Mouse (Mus musculus): ENCODE data around the gene Lyrm7. TPM values are rescaled to one million over a fixed set of nuclear protein-coding genes. Genes with fewer than 3 reads are reported as not detected.

The Lyrm7 gene
- polyA plus RNA-seq, 1 experiment from 2014 or later, result 5.5 TPM

DNA sequence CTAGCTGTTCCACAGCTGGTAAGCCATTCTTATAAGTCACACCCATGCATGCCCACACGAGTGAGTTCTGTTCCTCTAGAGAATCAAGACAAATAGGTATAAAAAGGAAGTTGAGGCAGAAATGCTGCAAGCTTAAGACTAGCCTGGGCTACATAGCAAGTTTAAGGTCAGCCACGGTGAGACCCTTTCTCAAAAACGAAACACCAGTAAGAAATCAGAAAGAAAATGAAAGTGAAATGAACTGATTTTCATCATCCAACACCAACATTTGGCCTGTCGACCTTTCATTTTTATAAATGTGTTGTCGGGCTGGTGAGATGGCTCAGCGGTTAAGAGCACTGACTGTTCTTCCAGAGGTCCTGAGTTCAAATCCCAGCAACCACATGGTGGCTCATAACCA lies 18.2 kb upstream of the Lyrm7 start:
- Histone ChIP-seq H3K4me2 (replicated peaks) (no peak overlapping the region), H3K36me3 (peaks cover 7% of the 10 kb centered on the region), H3K27me3 (no peaks in the 10 kb centered on the region; the same call in 1 of the 2 replicates), H3K4me1 (peaks cover 5% of the 10 kb centered on the region; the same call in 1 of the 2 replicates), H3K9ac (no peak overlapping the region), H3K27ac (no peak overlapping the region), H3K4me3 (no peak overlapping the region), H3K9me3 (replicated peaks) (no peaks in the 10 kb centered on the region)
- WGBS, result 81% methylated on average over 6 of the region's 6 CpGs
- no peak for ATAC-seq (ENCODE audit: low FRiP score)

DNA sequence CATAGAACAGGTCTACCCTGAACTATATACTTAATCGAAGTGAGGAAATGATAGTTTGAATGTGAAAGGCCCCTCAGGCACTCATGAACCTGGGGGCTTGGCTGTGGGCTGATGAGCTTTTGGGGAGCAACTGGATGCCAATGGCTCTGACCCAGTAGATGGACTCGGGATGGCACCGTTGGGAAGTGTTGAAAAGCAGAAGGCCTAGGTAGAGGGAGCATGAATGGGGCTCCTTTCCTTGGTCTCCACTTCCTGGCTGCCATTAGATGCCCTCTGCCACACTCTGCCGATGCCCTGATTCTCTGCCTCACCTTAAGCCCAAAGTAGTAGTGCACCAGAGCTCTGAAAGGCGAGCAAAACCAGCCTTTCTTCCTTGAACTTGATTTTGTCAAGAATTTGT lies 15.3 kb upstream of the Lyrm7 start:
- peaks cover 34% of the 10 kb centered on the region for H3K36me3 ChIP-seq
- H3K4me1 ChIP-seq, result peaks cover 2% of the 10 kb centered on the region; the same call in 1 of the 2 replicates
- H3K4me2 ChIP-seq (replicated peaks), result no peak overlapping the region
- no peak for ATAC-seq (ENCODE audit: low FRiP score)
- WGBS, result 90% methylated on average over 5 of the region's 5 CpGs
- H3K9me3 ChIP-seq (replicated peaks), result no peaks in the 10 kb centered on the region
- H3K27ac ChIP-seq, result no peak overlapping the region
- no peak overlapping the region for H3K4me3 ChIP-seq
- H3K27me3 ChIP-seq, result no peaks in the 10 kb centered on the region; the same call in 1 of the 2 replicates
- no peak overlapping the region for H3K9ac ChIP-seq

DNA sequence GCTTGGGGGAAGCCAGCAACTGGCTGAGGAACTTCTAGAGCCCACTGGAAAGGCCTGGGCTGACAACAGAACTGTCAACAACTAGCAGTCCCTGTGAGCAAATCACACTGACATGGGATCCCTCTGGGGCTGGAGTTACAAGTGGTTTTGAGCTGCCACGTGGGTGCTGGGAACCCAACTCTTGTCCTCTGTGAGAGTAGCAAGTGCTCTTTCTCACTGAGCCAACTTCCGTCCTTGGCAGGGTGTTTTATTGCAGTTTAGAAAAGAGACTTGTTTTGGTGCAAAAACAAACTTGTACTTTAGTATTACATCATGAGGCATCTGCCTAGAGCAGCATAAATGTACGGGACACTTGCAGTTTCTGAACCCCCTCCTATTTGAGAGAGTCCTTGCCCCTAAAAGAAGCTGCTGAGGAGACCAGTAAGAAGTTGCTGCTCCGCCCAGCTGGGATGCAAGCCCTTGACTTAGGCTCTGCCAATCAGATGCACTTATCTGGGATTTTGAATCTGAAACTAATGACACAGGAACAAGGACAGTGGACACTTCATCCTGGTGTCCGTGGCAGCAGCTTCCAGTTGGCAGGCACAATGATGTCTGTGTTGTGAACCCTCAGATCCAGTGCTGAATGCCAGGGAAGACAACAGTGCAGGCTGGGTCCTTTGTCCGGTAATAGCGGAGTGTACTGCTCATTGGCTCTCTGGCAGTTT lies 11.3 kb upstream of the Lyrm7 start:
- peaks cover 52% of the 10 kb centered on the region for H3K36me3 ChIP-seq
- H3K9me3 ChIP-seq (replicated peaks), result no peaks in the 10 kb centered on the region

DNA sequence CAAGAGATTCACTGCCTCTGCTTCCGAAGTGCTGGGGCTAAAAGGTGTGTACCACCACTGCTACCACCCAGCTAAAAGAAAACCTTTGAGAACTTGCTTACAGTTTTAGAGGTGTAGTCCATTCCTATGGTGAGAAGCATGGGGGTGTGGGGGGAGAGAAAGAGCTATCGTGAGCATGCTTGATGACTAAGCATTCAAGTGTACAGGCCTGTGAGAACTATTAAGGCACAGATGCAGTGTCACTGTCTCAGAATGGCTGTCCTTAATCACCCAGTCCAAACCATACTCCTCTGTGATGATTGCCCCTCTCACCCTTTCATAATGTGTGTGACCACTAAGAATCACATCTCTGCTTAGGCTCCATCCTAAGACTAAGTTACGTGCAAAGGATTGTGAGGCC lies 8.6 kb upstream of the Lyrm7 start:
- Histone ChIP-seq H3K9me3 (replicated peaks) (no peaks in the 10 kb centered on the region), H3K36me3 (peaks cover 49% of the 10 kb centered on the region)
- 81% methylated on average over 3 of the region's 3 CpGs for WGBS

More for the DNA sequence above, 11.3 kb upstream of the Lyrm7 start:
- no peak overlapping the region for H3K4me3 ChIP-seq
- peaks cover 19% of the 10 kb centered on the region for H3K4me1 ChIP-seq
- no peak overlapping the region for H3K9ac ChIP-seq
- no peak for ATAC-seq (ENCODE audit: low FRiP score)
- H3K27ac ChIP-seq, result no peak overlapping the region
- H3K4me2 ChIP-seq (replicated peaks), result no peak overlapping the region
- 76% methylated on average over 7 of the region's 7 CpGs for WGBS
- no peaks in the 10 kb centered on the region for H3K27me3 ChIP-seq

DNA sequence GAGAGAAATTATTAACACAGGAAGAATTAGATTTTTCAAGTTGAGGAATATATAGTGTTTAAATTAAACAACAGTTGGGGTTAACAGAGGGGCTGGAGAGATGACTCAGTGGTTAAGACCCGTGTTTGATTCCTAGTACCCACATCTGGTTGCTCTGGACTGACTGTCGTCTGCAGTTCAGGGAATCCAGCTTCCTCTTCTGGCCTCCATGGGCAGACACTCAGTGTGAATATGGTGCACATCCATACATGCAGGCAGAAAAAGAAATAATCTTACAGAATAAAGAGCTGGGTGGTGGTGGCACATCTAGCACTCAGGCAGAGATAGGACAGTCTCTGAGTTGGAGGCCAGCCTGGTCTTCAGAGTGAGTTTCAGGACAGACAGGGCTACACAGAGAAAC lies 7.7 kb upstream of the Lyrm7 start:
- WGBS, result 79% methylated on average over 2 of the region's 2 CpGs
- H3K27me3 ChIP-seq, result no peaks in the 10 kb centered on the region
- peaks cover 24% of the 10 kb centered on the region for H3K4me1 ChIP-seq
- H3K36me3 ChIP-seq, result peaks cover 41% of the 10 kb centered on the region
- no peaks in the 10 kb centered on the region for H3K9me3 ChIP-seq (replicated peaks)
- H3K9ac ChIP-seq, result no peak overlapping the region
- H3K4me2 ChIP-seq (replicated peaks), result peak overlapping the region; percentile 67
- no peak for ATAC-seq (ENCODE audit: low FRiP score)
- H3K4me3 ChIP-seq, result no peak overlapping the region
- H3K27ac ChIP-seq, result no peak overlapping the region

More for the DNA sequence above, 8.6 kb upstream of the Lyrm7 start:
- no peak for ATAC-seq (ENCODE audit: low FRiP score)
- H3K4me2 ChIP-seq (replicated peaks), result peak overlapping the region; percentile 15; the same call in 1 of the 2 replicates
- 0 out of 2 replicates have a peak overlapping the region, but pooled peaks have one; percentile 35 for H3K9ac ChIP-seq
- no peak overlapping the region for H3K27ac ChIP-seq
- H3K4me1 ChIP-seq, result peaks cover 24% of the 10 kb centered on the region
- H3K4me3 ChIP-seq, result no peak overlapping the region
- H3K27me3 ChIP-seq, result no peaks in the 10 kb centered on the region

DNA sequence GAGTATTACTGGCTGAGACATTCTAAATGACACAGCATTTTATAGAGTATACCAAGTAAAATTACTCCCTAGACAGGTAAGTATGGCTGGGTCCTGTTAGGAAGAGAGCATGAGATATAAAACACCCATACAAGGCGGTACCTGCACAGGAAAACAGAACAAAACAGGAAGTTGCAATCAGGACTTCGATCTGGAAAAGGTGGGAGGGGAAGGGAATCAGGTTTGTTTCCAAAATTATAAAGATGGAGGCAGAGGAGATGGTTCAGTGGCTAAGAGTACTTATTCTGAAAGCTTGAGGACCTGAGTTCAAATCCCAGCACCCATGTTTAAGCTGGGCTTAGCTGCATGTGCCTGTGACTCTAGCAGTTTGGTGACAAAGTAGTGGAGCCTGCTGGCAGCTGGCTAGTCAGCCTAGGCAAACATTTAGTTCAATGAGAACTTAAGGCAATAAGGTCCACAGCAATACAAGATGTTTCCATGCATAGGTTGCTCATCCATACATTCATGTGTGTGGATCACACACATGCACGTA lies 7.3 kb upstream of the Lyrm7 start:
- Histone ChIP-seq H3K27me3 (no peaks in the 10 kb centered on the region), H3K4me2 (replicated peaks) (peak overlapping the region; percentile 67), H3K9ac (0 out of 2 replicates have a peak overlapping the region, but pooled peaks have one; percentile 98), H3K36me3 (peaks cover 37% of the 10 kb centered on the region), H3K9me3 (replicated peaks) (no peaks in the 10 kb centered on the region), H3K4me1 (peaks cover 26% of the 10 kb centered on the region), H3K27ac (no peak overlapping the region), H3K4me3 (peak overlapping the region; percentile 97)
- 88% methylated on average over 3 of the region's 3 CpGs for WGBS
- no peak for ATAC-seq (ENCODE audit: low FRiP score)

DNA sequence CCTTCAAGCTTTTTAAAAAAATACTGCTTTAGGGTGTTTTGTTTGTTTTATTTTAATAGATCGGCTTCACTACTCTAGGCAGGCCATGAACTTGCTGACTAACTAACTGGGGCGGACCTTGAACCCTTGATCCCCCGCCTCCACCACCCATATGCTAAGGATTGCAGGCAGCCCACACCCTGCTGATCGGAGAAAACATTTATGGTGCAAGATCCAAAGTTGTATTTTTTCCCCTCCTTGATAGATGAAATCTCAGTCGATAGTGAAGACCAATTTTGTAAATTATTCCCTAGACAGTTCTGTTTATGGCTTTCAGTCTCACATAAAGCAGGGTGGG lies 6.3 kb upstream of the Lyrm7 start:
- Histone ChIP-seq H3K36me3 (peaks cover 28% of the 10 kb centered on the region), H3K27ac (peak overlapping the region; percentile 92)
- WGBS, result 1% methylated on average over 5 of the region's 5 CpGs

DNA sequence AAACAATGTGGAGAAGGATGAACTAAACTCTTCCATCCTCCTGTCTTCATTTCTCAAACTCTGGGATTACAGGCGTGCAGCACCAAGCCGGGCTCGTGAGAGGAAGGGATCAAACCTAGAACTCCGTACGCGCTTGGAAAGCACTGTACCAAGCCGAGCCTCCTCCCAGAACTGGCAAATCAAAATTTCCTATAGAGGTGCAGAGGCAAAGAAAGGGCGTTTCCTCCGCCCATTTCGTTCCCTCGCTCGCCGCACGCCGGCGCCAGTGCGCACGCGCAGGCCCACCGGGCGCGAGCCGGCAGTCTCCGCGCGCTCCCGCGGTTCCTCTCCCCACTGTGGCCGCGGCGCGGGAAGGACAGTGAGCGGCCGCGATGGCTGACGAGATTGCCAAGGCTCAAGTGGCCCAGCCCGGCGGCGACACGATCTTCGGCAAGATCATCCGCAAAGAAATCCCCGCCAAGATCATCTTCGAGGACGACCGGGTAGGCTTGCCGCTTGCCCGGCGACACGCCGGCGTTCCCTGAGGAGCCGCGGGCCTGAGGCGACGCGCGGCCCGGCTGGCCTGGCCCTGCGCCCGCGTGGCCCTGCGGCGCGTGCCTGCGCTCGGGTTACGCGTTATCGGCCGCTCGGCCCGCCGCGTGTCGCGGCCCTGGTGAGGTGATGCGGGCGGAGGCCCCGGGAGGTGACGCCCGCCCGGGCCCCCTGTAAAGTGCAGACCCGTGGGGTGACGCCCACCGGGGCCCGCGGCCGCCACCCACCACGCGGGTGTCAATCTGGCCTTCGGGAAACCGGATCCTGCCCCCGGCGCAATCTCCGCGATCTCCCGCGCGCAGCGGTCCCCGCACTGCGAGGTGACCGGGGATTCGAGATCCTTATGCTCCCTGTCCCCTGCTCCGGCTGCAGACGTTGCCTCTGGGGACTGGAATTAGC lies 5.7 kb upstream of the Lyrm7 start, which contains the start of gene Hint1:
TSS of gene Hint1 (plus strand) at position 265 of the 930 bp plus-strand sequence.
- no peaks in the 10 kb centered on the region for H3K9me3 ChIP-seq (replicated peaks)
- H3K4me1 ChIP-seq, result peaks cover 26% of the 10 kb centered on the region
- peak within 1 kb of the TSS; percentile 92 for H3K27ac ChIP-seq
- no peaks in the 10 kb centered on the region for H3K27me3 ChIP-seq
- H3K4me3 ChIP-seq, result peak within 1 kb of the TSS; percentile 97
- peak; percentile 81 for ATAC-seq (ENCODE audit: low FRiP score)
- H3K9ac ChIP-seq, result peak within 1 kb of the TSS; percentile 98
- WGBS, result under 1% methylated on average over 102 of the region's 107 CpGs
- peak within 1 kb of the TSS; percentile 67 for H3K4me2 ChIP-seq (replicated peaks)
- peaks cover 22% of the 10 kb centered on the region for H3K36me3 ChIP-seq

More for the DNA sequence above, 6.3 kb upstream of the Lyrm7 start:
- no peaks in the 10 kb centered on the region for H3K27me3 ChIP-seq
- H3K9me3 ChIP-seq (replicated peaks), result no peaks in the 10 kb centered on the region
- H3K4me1 ChIP-seq, result peaks cover 26% of the 10 kb centered on the region
- peak overlapping the region; percentile 97 for H3K4me3 ChIP-seq
- peak; percentile 53 for ATAC-seq (ENCODE audit: low FRiP score)
- peak overlapping the region; percentile 98 for H3K9ac ChIP-seq
- peak overlapping the region; percentile 67 for H3K4me2 ChIP-seq (replicated peaks)

DNA sequence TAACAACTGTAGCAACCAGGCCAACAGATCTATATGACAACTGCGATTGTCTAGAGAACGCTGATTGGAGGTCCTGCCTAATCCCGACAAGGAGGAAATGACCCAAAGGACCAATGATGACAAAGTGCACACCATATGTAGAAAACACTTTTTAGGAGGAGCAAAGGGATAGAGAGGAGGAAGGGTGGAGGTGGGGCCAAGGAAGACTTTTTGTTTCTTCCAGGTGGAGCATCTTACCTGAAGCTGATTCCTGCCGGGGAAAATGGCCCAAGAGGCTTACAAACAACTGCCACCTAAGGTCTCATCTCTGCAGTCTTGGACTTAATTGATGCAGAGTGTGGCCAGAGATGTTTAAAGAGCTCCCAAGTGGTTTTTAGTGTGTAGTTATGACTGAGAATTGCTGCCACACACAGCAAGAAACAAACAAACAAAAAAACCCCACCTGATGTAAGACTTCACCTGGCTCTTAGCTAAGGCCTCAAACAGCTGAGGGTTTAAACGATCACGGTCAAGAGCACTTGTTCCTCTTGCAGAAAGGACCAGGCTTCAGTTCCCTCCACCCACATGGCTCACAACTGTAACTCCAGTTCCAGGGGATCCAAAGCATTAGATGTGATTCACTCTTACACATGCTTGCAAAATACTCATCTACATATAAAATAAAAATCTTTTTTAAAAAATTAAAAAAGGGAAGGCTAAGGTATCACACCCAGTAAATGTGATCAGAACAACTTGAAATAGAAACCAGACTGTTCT lies 4.8 kb upstream of the Lyrm7 start:
- peaks cover 14% of the 10 kb centered on the region for H3K36me3 ChIP-seq
- WGBS, result 81% methylated on average over 6 of the region's 6 CpGs
- ATAC-seq (ENCODE audit: low FRiP score), result no peak
- H3K9ac ChIP-seq, result peak overlapping the region; percentile 98
- no peaks in the 10 kb centered on the region for H3K9me3 ChIP-seq (replicated peaks)
- peaks cover 26% of the 10 kb centered on the region for H3K4me1 ChIP-seq
- H3K4me3 ChIP-seq, result peak overlapping the region; percentile 97
- no peaks in the 10 kb centered on the region for H3K27me3 ChIP-seq
- peak overlapping the region; percentile 92 for H3K27ac ChIP-seq
- H3K4me2 ChIP-seq (replicated peaks), result peak overlapping the region; percentile 67

DNA sequence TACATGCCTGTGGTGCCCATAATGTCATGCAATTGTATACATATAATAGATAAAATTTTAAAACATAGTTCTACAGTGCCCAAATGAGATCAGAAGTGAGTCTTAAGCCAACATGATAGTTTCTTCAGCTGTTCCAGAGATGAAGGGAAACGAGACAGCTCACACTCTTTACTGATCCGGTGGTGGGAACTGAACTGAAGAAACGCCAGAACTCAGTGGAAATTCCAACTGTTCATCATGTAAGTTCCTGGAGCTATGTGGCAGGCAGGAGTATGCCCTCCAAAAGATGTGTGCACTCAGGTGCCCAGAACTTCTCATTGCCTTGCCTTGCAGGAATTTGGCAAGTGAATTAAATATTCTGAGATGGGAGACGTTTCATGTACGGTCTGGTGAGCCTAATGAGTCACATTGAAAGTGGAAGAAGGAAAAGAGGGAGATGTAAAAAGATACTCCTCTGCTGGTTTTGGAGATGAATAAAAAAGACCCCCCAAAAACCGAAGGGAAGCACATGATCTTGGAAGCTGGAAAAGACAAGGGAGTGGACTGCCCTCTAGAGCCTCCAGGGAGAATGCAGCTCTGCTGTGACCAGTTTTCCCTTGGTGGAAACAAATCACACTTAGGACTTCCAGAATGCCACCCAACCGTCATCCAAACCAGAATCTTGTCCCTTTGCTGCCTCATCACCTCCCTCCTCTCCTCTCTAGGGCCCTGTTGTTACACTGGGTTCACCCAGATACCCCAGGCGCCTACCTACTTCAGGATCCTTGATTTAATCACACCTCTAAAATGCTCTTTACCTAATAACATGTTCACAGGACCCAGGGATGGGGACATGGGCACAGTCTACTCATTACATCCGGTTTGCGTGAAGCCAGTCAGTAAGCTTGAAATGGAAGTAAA lies 2.2 kb upstream of the Lyrm7 start:
- no peak overlapping the region for H3K27ac ChIP-seq
- 45% methylated on average over 10 of the region's 10 CpGs for WGBS
- H3K27me3 ChIP-seq, result no peaks in the 10 kb centered on the region
- H3K9me3 ChIP-seq (replicated peaks), result no peaks in the 10 kb centered on the region
- no peaks in the 10 kb centered on the region for H3K36me3 ChIP-seq
- H3K9ac ChIP-seq, result no peak overlapping the region
- peaks cover 18% of the 10 kb centered on the region for H3K4me1 ChIP-seq
- H3K4me2 ChIP-seq (replicated peaks), result no peak overlapping the region
- ATAC-seq (ENCODE audit: low FRiP score), result no peak
- H3K4me3 ChIP-seq, result no peak overlapping the region

Measured in hindbrain, embryonic 12.5 days (tissue).